Mouse (Mus musculus): Measurements from ENCODE around the gene Mrps11. TPM values are rescaled to one million over a fixed set of nuclear protein-coding genes. Genes with fewer than 3 reads are reported as not detected.

The Mrps11 gene
- 27.7 TPM for polyA plus RNA-seq (2014; fragmentation: Illumina TruSeq; extraction: RNeasy Lipid Tissue Mini Kit (QIAGEN cat#74804); ENCODE audit: insufficient read depth, low read depth, low replicate concordance)

DNA sequence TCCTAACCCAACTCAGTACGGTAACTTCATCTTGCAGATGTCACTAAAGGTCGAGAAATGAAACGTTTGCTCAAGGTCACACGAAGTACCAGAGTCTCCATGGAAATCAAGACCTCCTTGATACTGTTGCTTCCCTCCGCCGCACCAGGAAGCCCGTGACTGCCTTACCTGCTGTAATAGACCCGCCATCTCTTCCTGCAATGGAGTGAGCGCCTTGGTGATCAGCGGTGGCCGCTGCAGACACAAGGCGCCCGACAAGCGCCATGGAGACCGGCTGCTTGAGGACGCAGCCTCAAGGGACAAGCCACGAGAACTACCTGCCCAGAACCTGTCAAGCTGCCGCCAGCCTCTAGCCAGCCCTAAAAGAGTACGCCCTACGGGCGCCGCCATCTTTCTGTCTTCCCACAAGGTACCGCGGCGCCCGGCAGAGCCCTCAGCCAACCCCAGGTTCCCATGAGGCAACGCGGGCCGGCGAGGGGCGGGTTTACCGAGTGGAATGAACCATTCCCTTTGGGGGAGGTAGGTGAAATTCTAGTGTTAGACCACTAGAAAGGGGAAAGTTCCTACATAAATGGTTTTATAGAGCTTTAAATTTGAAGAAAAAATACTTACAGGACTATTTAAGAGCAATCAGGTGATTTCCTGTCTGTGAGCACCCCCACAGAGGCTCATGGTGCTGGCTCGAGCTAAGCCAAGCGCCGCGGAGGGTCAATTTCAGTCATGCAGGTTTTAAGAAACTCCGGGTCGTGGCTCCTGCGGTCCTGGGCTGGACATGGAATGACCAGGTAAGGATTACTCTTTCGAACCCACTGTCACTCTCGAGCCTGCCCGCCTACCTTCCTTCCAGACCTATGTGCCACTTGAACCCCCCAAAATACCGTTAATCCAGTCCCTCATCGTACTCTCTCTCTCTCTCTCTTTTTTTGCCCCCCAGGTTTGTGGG, at the start of gene Mrps11, which contains the start of gene Mrpl46:
Gene Mrps11, plus strand, starts transcription at position 481 of the 943 bp plus-strand sequence.
Gene Mrpl46, minus strand, starts transcription at position 893 of the 943 bp plus-strand sequence.

DNA sequence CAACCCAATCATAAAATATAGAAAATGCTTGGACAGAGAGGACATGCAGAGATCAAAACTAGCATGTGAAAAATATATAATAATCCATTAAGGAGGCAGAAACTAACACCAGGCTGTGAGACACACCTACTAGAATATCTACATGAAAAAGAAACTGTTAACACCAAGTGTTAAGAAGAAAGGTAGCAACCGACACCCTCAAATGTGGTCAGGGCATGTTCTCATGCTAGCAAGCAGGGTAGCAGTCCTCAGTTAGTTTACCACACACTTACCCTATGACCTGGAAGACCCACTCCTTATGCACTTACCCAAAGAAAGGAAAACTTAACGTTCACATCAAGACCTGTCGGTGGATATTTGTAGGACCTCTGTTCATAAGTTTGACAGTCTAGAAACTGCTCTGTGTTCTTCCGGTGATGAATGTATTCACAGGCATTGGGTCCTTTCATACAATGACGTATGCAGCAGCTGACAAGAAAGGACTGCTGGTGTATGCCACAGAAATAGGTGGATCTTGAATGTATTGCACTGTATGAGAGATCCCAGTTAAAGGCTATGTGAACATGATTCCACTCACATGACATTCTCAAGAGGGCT, 45.2 kb upstream of the Mrps11 start, which contains the start of gene Ntrk3:
Gene Ntrk3, minus strand, starts transcription at position 399 of the 597 bp plus-strand sequence.

Other genes with a start within 250 kb of the Mrps11 start
- gene Ntrk3, start 45.1 kb upstream of the Mrps11 start, polyA plus RNA-seq (2014; fragmentation: Illumina TruSeq; extraction: RNeasy Lipid Tissue Mini Kit (QIAGEN cat#74804); ENCODE audit: insufficient read depth, low read depth, low replicate concordance) = 1.2 TPM
- 28.4 TPM for gene Mrpl46, start 412 bp downstream of the Mrps11 start, polyA plus RNA-seq (2014; fragmentation: Illumina TruSeq; extraction: RNeasy Lipid Tissue Mini Kit (QIAGEN cat#74804); ENCODE audit: insufficient read depth, low read depth, low replicate concordance)
- gene Det1, start 64.1 kb downstream of the Mrps11 start, polyA plus RNA-seq (2014; fragmentation: Illumina TruSeq; extraction: RNeasy Lipid Tissue Mini Kit (QIAGEN cat#74804); ENCODE audit: insufficient read depth, low read depth, low replicate concordance) = 4.3 TPM
- 17.4 TPM for gene Aen, start 112.7 kb downstream of the Mrps11 start, polyA plus RNA-seq (2014; fragmentation: Illumina TruSeq; extraction: RNeasy Lipid Tissue Mini Kit (QIAGEN cat#74804); ENCODE audit: insufficient read depth, low read depth, low replicate concordance)
- gene Isg20, start 130.3 kb downstream of the Mrps11 start, polyA plus RNA-seq (2014; fragmentation: Illumina TruSeq; extraction: RNeasy Lipid Tissue Mini Kit (QIAGEN cat#74804); ENCODE audit: insufficient read depth, low read depth, low replicate concordance) = 60.9 TPM